Mouse (Mus musculus): ENCODE data around the gene Adssl1. TPM values are rescaled to one million over a fixed set of nuclear protein-coding genes. Genes with fewer than 3 reads are reported as not detected.
A peak's percentile ranks its signal among the peaks of the same experiment; 100 is the strongest.

Adssl1 gene
- polyA plus RNA-seq, 1 experiment from 2014 or later: 43.0 TPM

DNA sequence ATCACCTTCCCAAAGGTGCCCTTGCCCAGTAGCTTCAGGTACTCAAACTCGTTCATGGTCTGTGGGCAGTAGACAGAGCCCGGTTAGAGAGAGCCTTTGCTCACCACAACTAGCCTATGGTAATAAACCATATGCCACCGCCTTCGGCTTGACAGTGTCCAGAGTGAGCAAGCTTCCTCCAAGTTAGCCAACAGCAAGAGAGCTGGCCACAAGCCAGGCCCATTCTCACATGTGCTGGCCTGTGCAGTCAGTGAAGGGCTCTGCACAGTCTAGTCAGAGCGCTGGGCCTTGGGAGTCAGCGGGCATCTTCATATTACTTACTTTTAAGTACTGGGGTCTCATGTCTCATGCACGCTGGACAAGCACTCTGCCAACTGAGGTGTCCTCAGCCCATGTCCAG, 38.8 kb downstream of the Adssl1 start:
- H3K4me3 ChIP-seq (ENCODE audit: low read depth, low read length): no peak overlapping the region
- DNase-seq (ENCODE audit: low spot score) (peak; percentile 43), ATAC-seq (no peak)
- no peak for TF ChIP-seq CTCF (IDR thresholded peaks at IDR 0.05)
- no peak for TF ChIP-seq EP300 (IDR thresholded peaks at IDR 0.05)
- H3K9me3 ChIP-seq (ENCODE audit: low read length): no peaks in the 10 kb centered on the region
- H3K4me2 ChIP-seq (replicated peaks; ENCODE audit: low read depth, low read length): no peak overlapping the region
- H3K9ac ChIP-seq (replicated peaks; ENCODE audit: low read depth): no peak overlapping the region
- WGBS: 80% methylated on average over 7 of the region's 7 CpGs
- H3K27me3 ChIP-seq (replicated peaks; ENCODE audit: insufficient read depth, low read length): no peaks in the 10 kb centered on the region
- H3K36me3 ChIP-seq (ENCODE audit: insufficient read depth, low read length): peaks cover 63% of the 10 kb centered on the region
- H3K4me1 ChIP-seq (ENCODE audit: insufficient read depth, low read depth, low read length): peaks cover 17% of the 10 kb centered on the region; the same call in 1 of the 2 replicates
- H3K27ac ChIP-seq (ENCODE audit: low read length): no peak overlapping the region

DNA sequence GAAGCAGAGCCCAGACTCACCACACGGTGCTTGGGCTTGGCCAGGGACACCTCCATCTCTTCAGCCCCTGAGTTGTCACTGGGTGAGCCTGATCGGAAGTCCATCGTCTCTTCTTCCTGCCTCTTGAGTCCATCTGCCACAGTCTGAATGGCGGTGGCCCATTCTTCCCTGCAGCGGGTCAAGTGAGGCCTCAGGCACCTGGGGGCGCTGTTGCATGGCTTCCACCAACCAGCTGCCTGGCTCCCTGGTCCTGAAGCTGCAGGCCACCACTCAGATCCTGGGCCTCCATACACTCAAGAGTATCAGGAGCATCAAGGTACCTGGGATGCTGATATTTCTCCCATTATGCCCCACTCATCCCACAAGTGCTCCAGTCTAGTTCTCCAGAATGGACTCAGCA, 39.3 kb downstream of the Adssl1 start:
- Histone ChIP-seq H3K9me3 (ENCODE audit: low read length) (no peaks in the 10 kb centered on the region), H3K4me3 (ENCODE audit: low read depth, low read length) (no peak overlapping the region), H3K4me1 (ENCODE audit: insufficient read depth, low read depth, low read length) (peaks cover 22% of the 10 kb centered on the region; the same call in 1 of the 2 replicates), H3K4me2 (replicated peaks; ENCODE audit: low read depth, low read length) (no peak overlapping the region), H3K27ac (ENCODE audit: low read length) (no peak overlapping the region), H3K36me3 (ENCODE audit: insufficient read depth, low read length) (peaks cover 58% of the 10 kb centered on the region), H3K9ac (replicated peaks; ENCODE audit: low read depth) (no peak overlapping the region), H3K27me3 (replicated peaks; ENCODE audit: insufficient read depth, low read length) (no peaks in the 10 kb centered on the region)
- 79% methylated on average over 6 of the region's 6 CpGs for WGBS
- DNase-seq (ENCODE audit: low spot score): no peak
- TF ChIP-seq EP300 (IDR thresholded peaks at IDR 0.05) (no peak), CTCF (IDR thresholded peaks at IDR 0.05) (peak; percentile 75)
- no peak for ATAC-seq

DNA sequence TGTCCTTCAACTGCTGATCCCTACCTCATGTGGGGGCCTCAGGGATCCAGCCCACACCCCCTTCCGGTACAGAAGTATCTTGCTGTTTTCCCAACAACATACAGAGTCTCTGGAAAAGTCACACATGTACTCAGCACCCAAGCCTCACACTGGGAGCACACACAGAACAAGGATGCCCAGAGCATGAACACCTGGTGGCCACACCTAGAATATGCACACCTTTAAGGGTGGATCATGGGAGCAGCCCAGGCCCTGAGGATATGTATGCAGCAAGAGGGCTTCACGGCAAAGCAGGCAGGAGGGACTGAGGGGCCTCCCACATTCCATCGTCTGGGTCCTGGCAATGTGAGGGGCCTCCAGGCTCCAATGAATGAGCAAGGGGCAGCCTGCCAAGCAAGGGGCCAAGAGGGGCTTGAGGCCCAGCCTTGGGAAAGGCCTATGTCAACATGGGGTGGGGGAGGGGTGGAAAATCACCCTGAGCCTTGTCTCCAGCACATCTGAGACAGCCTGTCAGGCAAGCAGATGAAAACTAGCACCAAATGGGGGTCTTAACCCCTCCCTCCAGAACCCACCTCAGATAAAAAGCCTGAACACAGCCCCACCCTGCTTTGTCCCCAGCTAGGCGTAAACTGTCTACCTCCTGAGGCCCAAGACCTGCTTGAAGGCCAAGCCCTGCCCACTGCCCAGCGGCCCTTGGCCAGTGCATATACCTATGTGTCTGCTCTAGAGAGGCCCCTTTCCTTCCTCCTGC, 40.9 kb downstream of the Adssl1 start:
- Histone ChIP-seq H3K4me2 (replicated peaks; ENCODE audit: low read depth, low read length) (0 out of 2 replicates have a peak overlapping the region, but pooled peaks have one; percentile 9), H3K36me3 (ENCODE audit: insufficient read depth, low read length) (peaks cover 41% of the 10 kb centered on the region), H3K9ac (replicated peaks; ENCODE audit: low read depth) (no peak overlapping the region), H3K4me3 (ENCODE audit: low read depth, low read length) (no peak overlapping the region), H3K4me1 (ENCODE audit: insufficient read depth, low read depth, low read length) (peaks cover 36% of the 10 kb centered on the region; the same call in 1 of the 2 replicates), H3K27ac (ENCODE audit: low read length) (peak overlapping the region; percentile 69; the same call in 1 of the 2 replicates), H3K27me3 (replicated peaks; ENCODE audit: insufficient read depth, low read length) (no peaks in the 10 kb centered on the region), H3K9me3 (ENCODE audit: low read length) (no peaks in the 10 kb centered on the region)
- TF ChIP-seq CTCF (IDR thresholded peaks at IDR 0.05): peak; percentile 34
- no peak for TF ChIP-seq EP300 (IDR thresholded peaks at IDR 0.05)
- WGBS: 15% methylated on average over 5 of the region's 5 CpGs
- DNase-seq (ENCODE audit: low spot score) (peak; percentile 90), ATAC-seq (peak; percentile 72)

DNA sequence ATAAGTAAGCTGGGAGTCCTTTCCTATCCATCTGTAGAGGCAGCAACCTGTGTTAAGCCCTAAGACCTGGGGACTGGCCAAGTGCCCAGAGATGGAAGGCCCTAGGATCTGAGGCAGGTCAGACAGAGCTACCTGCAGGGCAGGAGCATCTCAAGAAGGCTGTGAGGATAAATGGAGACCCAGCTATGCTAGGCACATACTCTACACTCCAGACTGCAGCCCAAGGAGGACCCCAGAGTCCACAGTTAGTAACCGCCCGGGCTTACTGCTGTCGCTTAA, 41.4 kb downstream of the Adssl1 start:
- Histone ChIP-seq H3K4me3 (ENCODE audit: low read depth, low read length) (no peak overlapping the region), H3K4me2 (replicated peaks; ENCODE audit: low read depth, low read length) (no peak overlapping the region), H3K9ac (replicated peaks; ENCODE audit: low read depth) (no peak overlapping the region), H3K9me3 (ENCODE audit: low read length) (no peaks in the 10 kb centered on the region), H3K27ac (ENCODE audit: low read length) (peak overlapping the region; percentile 69; the same call in 1 of the 2 replicates), H3K36me3 (ENCODE audit: insufficient read depth, low read length) (peaks cover 36% of the 10 kb centered on the region; the same call in 1 of the 2 replicates), H3K27me3 (replicated peaks; ENCODE audit: insufficient read depth, low read length) (no peaks in the 10 kb centered on the region), H3K4me1 (ENCODE audit: insufficient read depth, low read depth, low read length) (peaks cover 41% of the 10 kb centered on the region; the same call in 1 of the 2 replicates)
- TF ChIP-seq EP300 (IDR thresholded peaks at IDR 0.05) (no peak), CTCF (IDR thresholded peaks at IDR 0.05) (no peak)
- no peak for DNase-seq (ENCODE audit: low spot score)
- ATAC-seq: no peak
- WGBS: 30% methylated on average over 3 of the region's 3 CpGs

DNA sequence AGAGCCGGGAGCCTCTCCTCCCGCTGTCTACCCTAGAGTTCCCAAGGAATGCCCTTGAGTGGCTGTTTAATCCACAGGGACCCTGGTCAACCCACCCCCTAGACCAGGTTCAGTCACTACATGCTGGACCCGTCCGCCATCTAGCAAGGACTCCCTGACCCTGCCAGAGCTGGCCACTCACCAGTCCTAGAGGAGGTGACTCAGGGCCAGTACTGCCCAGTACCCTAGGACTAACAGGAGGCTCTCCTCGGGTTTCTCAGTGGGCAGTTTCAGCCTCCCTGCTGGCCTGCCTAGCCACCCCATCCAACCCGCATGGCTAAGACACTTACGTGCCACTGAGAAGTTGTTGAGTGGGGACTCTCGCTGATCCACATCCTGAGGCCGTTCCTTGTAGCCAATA, 42.0 kb downstream of the Adssl1 start:
- no peak overlapping the region for H3K4me3 ChIP-seq (ENCODE audit: low read depth, low read length)
- no peaks in the 10 kb centered on the region for H3K9me3 ChIP-seq (ENCODE audit: low read length)
- 45% methylated on average over 9 of the region's 9 CpGs for WGBS
- H3K4me2 ChIP-seq (replicated peaks; ENCODE audit: low read depth, low read length): no peak overlapping the region
- H3K4me1 ChIP-seq (ENCODE audit: insufficient read depth, low read depth, low read length): peaks cover 42% of the 10 kb centered on the region; the same call in 1 of the 2 replicates
- TF ChIP-seq EP300 (IDR thresholded peaks at IDR 0.05) (no peak), CTCF (IDR thresholded peaks at IDR 0.05) (no peak)
- no peaks in the 10 kb centered on the region for H3K27me3 ChIP-seq (replicated peaks; ENCODE audit: insufficient read depth, low read length)
- DNase-seq (ENCODE audit: low spot score) (no peak), ATAC-seq (no peak)
- H3K36me3 ChIP-seq (ENCODE audit: insufficient read depth, low read length): peaks cover 33% of the 10 kb centered on the region
- 0 out of 2 replicates have a peak overlapping the region, but pooled peaks have one; percentile 69 for H3K27ac ChIP-seq (ENCODE audit: low read length)
- no peak overlapping the region for H3K9ac ChIP-seq (replicated peaks; ENCODE audit: low read depth)

DNA sequence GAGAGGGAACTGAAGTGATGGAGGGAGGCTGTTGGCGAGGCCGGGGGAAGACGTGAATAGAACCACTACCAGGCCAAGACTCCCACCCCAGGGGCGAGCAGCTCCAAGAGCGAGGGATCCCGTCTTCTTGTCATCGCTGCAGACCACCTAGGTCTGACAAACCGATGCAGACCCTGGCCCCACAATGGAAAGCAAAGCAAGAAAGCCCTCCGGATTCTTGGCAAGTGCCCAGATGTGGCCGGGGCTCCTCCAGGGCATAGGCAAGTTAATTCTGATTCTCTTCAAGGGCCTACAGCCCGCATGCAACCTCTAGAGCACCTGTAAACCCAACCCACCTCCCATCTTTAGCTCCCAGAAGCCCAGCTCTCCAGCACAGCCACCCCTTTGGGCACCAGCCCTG, 43.5 kb downstream of the Adssl1 start:
- 68% methylated on average over 11 of the region's 11 CpGs for WGBS
- H3K9me3 ChIP-seq (ENCODE audit: low read length): no peaks in the 10 kb centered on the region
- no peak overlapping the region for H3K9ac ChIP-seq (replicated peaks; ENCODE audit: low read depth)
- no peak overlapping the region for H3K4me3 ChIP-seq (ENCODE audit: low read depth, low read length)
- DNase-seq (ENCODE audit: low spot score) (no peak), ATAC-seq (no peak)
- no peak overlapping the region for H3K27ac ChIP-seq (ENCODE audit: low read length)
- peaks cover 19% of the 10 kb centered on the region for H3K36me3 ChIP-seq (ENCODE audit: insufficient read depth, low read length)
- no peaks in the 10 kb centered on the region for H3K27me3 ChIP-seq (replicated peaks; ENCODE audit: insufficient read depth, low read length)
- H3K4me1 ChIP-seq (ENCODE audit: insufficient read depth, low read depth, low read length): peaks cover 53% of the 10 kb centered on the region
- no peak overlapping the region for H3K4me2 ChIP-seq (replicated peaks; ENCODE audit: low read depth, low read length)
- no peak for TF ChIP-seq CTCF (IDR thresholded peaks at IDR 0.05)
- TF ChIP-seq EP300 (IDR thresholded peaks at IDR 0.05): no peak
